Mouse (Mus musculus) embryonic fibroblast, embryonic 13.5 days (primary cell): ENCODE measurements around the gene Smco2. TPM values are rescaled to one million over a fixed set of nuclear protein-coding genes. Genes with fewer than 3 reads are reported as not detected.

Source experiments
- H3K27ac ChIP-seq: 2 replicates; pipeline ENCODE4 v1.5.1; 2012; ENCODE audit warnings: low read length, control low read depth, inconsistent platforms; ENCODE audit not compliant: insufficient read depth
- H3K4me1 ChIP-seq: 2 replicates; pipeline ENCODE4 v1.6.1; 2011; ENCODE audit warnings: low read length; ENCODE audit not compliant: control insufficient read depth, insufficient read depth
- H3K4me3 ChIP-seq: 2 replicates; pipeline ENCODE4 v1.5.1; 2011; ENCODE audit warnings: mild to moderate bottlenecking, control low read depth, low read length; ENCODE audit not compliant: insufficient read depth
- CTCF ChIP-seq: IDR thresholded peaks from 2 replicates; pipeline ENCODE4 v1.5.1; 2011; ENCODE audit warnings: mild to moderate bottlenecking, control low read depth, low read length, moderate library complexity, borderline replicate concordance; ENCODE audit not compliant: insufficient read depth
- POLR2A ChIP-seq: IDR thresholded peaks from 2 replicates; pipeline ENCODE4 v1.6.1; 2011; ENCODE audit warnings: low read depth, mild to moderate bottlenecking, control low read depth, low read length, moderate library complexity
- polyA plus RNA-seq: library from polyadenylated mRNA; stranded (reverse); fragments of >200 nt; gene quantifications from 2 replicates; pipeline ENCODE4 v1.2.4, GENCODE M21; 2011; ENCODE audit warnings: low read depth; ENCODE audit not compliant: missing spikeins, insufficient read length

Smco2 gene
- polyA plus RNA-seq, 1 experiment: not detected

GRCm38 (mm10) chr6:146878926-146879325 lies 29.0 kb downstream of the Smco2 start:
- TF ChIP-seq CTCF (no peak), POLR2A (no peak)
- Histone ChIP-seq H3K4me3 (no peak overlapping the region), H3K4me1 (peaks cover 6% of the 10 kb centered on the region; the same call in 1 of the 2 replicates), H3K27ac (no peak overlapping the region)

GRCm38 (mm10) chr6:146879856-146880255 lies 30.0 kb downstream of the Smco2 start:
- Histone ChIP-seq H3K4me3 (no peak overlapping the region), H3K27ac (no peak overlapping the region), H3K4me1 (peaks cover 10% of the 10 kb centered on the region; the same call in 1 of the 2 replicates)
- no peak for TF ChIP-seq POLR2A
- TF ChIP-seq CTCF: no peak

GRCm38 (mm10) chr6:146880296-146880695 lies 30.4 kb downstream of the Smco2 start:
- peaks cover 10% of the 10 kb centered on the region; the same call in 1 of the 2 replicates for H3K4me1 ChIP-seq
- no peak overlapping the region for H3K4me3 ChIP-seq
- no peak for TF ChIP-seq CTCF
- no peak for TF ChIP-seq POLR2A
- H3K27ac ChIP-seq: no peak overlapping the region

- TF ChIP-seq CTCF: no peak
- H3K4me1 ChIP-seq: peaks cover 14% of the 10 kb centered on the region; the same call in 1 of the 2 replicates
Measured at GRCm38 (mm10) chr6:146881896-146882770, 32.2 kb downstream of the Smco2 start.

GRCm38 (mm10) chr6:146883426-146883825 lies 33.5 kb downstream of the Smco2 start:
- H3K4me1 ChIP-seq: peaks cover 14% of the 10 kb centered on the region; the same call in 1 of the 2 replicates
- no peak overlapping the region for H3K4me3 ChIP-seq
- H3K27ac ChIP-seq: no peak overlapping the region
- TF ChIP-seq CTCF (no peak), POLR2A (no peak)

More at GRCm38 (mm10) chr6:146881896-146882770, 32.2 kb downstream of the Smco2 start:
- no peak overlapping the region for H3K27ac ChIP-seq
- H3K4me3 ChIP-seq: no peak overlapping the region

GRCm38 (mm10) chr6:146884171-146884570 lies 34.3 kb downstream of the Smco2 start:
- Histone ChIP-seq H3K27ac (peak overlapping the region; percentile 79), H3K4me1 (peaks cover 14% of the 10 kb centered on the region; the same call in 1 of the 2 replicates), H3K4me3 (no peak overlapping the region)
- TF ChIP-seq POLR2A (no peak), CTCF (no peak)

DNA sequence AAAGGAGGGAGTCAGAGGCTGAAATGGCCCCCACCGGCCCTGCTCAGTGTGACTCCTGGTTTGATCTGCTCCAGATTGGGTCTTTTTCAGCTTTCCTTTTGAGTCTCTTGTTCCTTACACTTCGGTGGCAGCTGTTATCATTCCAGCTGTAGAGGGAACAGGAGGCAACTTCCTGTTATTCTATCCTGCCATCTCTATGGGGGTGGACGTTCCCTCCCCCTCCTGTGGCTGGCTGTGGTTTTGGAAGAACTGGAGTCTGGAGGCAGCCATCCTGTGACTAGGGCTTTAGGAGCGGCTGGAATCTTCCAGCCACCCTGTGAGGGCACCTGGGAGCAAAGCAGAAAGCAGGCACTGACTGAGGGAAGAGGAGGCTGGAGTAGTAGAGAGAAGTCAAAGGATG lies 34.9 kb downstream of the Smco2 start:
- Histone ChIP-seq H3K4me1 (peaks cover 14% of the 10 kb centered on the region; the same call in 1 of the 2 replicates), H3K4me3 (no peak overlapping the region), H3K27ac (peak overlapping the region; percentile 79)
- no peak for TF ChIP-seq POLR2A
- TF ChIP-seq CTCF: no peak

- Histone ChIP-seq H3K4me1 (peaks cover 14% of the 10 kb centered on the region), H3K27ac (peak within 1 kb of the TSS; percentile 68), H3K4me3 (peak within 1 kb of the TSS; percentile 81)
- TF ChIP-seq CTCF (no peak), POLR2A (peak; percentile 75)
Measured at GRCm38 (mm10) chr6:146887958-146888659, 38.2 kb downstream of the Smco2 start, which contains the start of gene Ppfibp1. Ppfibp1 (plus strand) TSS chr6:146888487.

DNA sequence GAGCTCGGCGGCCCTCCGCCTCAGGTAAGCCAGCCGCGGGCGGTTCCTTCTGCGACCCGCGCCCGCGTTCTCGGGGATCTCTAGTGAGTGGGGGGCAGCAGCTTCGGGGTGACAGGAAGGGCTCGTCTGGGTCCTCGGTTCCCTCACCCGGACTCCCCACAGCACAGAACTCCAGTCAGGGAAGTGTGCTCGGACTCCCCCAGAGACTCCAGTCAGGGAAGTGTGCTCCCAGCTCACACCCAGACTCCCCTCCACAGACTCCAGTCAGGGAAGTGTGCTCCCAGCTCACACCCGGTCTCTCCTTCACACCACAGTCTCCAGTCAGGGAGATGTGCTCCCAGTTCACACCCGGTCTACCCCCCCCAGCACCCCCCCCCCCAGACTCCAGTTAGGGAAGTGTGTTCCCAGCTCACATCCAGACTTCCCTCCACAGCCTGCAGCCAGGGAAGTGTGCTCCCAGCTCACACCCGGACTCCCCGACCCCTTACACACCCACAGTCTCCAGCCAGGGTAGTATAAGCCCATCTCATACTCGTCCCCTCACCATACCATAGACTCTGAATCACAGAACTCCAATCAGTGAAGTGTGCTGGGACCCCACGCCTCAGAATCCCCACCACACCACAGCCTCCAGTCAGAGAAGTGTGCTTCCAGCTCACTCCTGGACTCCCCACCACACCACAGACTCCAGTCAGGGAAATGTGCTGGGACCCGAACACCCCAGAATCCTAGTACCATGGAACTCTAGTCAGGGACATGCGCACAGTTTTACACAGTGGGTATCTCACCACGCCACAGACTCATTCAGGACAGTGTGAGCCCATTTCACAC lies 39.0 kb downstream of the Smco2 start:
- H3K4me1 ChIP-seq: peaks cover 8% of the 10 kb centered on the region
- H3K27ac ChIP-seq: peak overlapping the region; percentile 68
- peak overlapping the region; percentile 65 for H3K4me3 ChIP-seq
- TF ChIP-seq CTCF (no peak), POLR2A (0 out of 2 replicates have a peak, but pooled peaks have one; percentile 35)
